ENCODE assay signal across 12 mouse cellular contexts in genomic region chr9:121959966-121960635, GRCm38 (mm10). TPM values are rescaled to one million over a fixed set of nuclear protein-coding genes. Genes with fewer than 3 reads are reported as not detected.
DNase-seq lines count a peak whose midpoint lies in the region; ATAC-seq and TF ChIP-seq lines count a peak whose summit lies in the region.
"Had no signal": no experiment of that assay in that cellular context is flagged by ENCODE, and none has a peak within 500 bp of the region (broad histone marks: within the 10 kb centered on the region; RNA-seq: fewer than 3 reads in every experiment).

No protein-coding gene starts in this region.

- H3K27ac ChIP-seq in forebrain, embryonic 10.5 days = peak overlapping the region; percentile 11; the same call in 1 of the 2 replicates
- no peak overlapping the region for H3K27ac ChIP-seq in forebrain, embryonic 15.5 days (replicated peaks)
- H3K27ac ChIP-seq in kidney, adult 2 months (ENCODE audit: insufficient read depth, low read depth, low read length) = no peak overlapping the region
- H3K27ac ChIP-seq: intestine, embryonic 15.5 days; liver, embryonic 14.5 days had no signal

- no peaks in the 10 kb centered on the region for H3K36me3 ChIP-seq in forebrain, embryonic 10.5 days (replicated peaks)
- H3K36me3 ChIP-seq in forebrain, embryonic 15.5 days = no peaks in the 10 kb centered on the region
- H3K36me3 ChIP-seq in kidney, adult 2 months (ENCODE audit: control insufficient read depth, insufficient read depth, low read length) = no peaks in the 10 kb centered on the region
- H3K36me3 ChIP-seq: intestine, embryonic 15.5 days had no signal

- peaks cover 27% of the 10 kb centered on the region for H3K4me1 ChIP-seq in forebrain, embryonic 10.5 days
- no peaks in the 10 kb centered on the region for H3K4me1 ChIP-seq in forebrain, embryonic 15.5 days
- H3K4me1 ChIP-seq in kidney, adult 2 months (ENCODE audit: control insufficient read depth, insufficient read depth, low read length) = no peaks in the 10 kb centered on the region
- H3K4me1 ChIP-seq: intestine, embryonic 15.5 days had no signal

- WGBS in forebrain, embryonic 10.5 days = 63% methylated on average over 7 of the region's 7 CpGs
- 65% methylated on average over 7 of the region's 7 CpGs for WGBS in forebrain, embryonic 15.5 days
- 53% methylated on average over 7 of the region's 7 CpGs for WGBS in kidney, adult 2 months

- H3K4me3 ChIP-seq in forebrain, embryonic 10.5 days = no peak overlapping the region
- no peak overlapping the region for H3K4me3 ChIP-seq in forebrain, embryonic 15.5 days
- H3K4me3 ChIP-seq in kidney, adult 2 months (ENCODE audit: insufficient read depth, low read depth, low read length) = no peak overlapping the region
- H3K4me3 ChIP-seq: intestine, embryonic 15.5 days had no signal

- no peak for DNase-seq in forebrain, embryonic 10.5 days (ENCODE audit: extremely low spot score, low spot score)
- DNase-seq in kidney, postnatal 10 days = peak; percentile 18
- DNase-seq in kidney, adult 2 months = no peak
- peak; percentile 33 for DNase-seq in embryo, embryonic 11 days
- peak; percentile 34 for DNase-seq in retina, embryonic 14.5 days (ENCODE audit: low spot score)
- DNase-seq in spleen, postnatal 10 days (ENCODE audit: low spot score in 2 of 2) = no peak
- DNase-seq in urinary bladder, postnatal 25 days (ENCODE audit: low spot score) = no peak
- DNase-seq: layer of hippocampus, postnatal 36 days had no signal

- no peak overlapping the region for H3K4me2 ChIP-seq in forebrain, embryonic 15.5 days (replicated peaks)
- H3K4me2 ChIP-seq: intestine, embryonic 15.5 days had no signal

- H3K9ac ChIP-seq in forebrain, embryonic 15.5 days (replicated peaks) = no peak overlapping the region
- H3K9ac ChIP-seq: intestine, embryonic 15.5 days; liver, embryonic 14.5 days had no signal

- no peak for ATAC-seq in forebrain, embryonic 15.5 days (replicated peaks)
- ATAC-seq: intestine, embryonic 15.5 days had no signal

- TF ChIP-seq CTCF in kidney, adult 2 months (conservative IDR thresholded peaks at IDR 0.05; ENCODE audit: insufficient read depth, insufficient read length, low read depth, low read length) = no peak

- H3K27me3 ChIP-seq in forebrain, embryonic 10.5 days (ENCODE audit: poor library complexity, severe bottlenecking) = no peaks in the 10 kb centered on the region
- H3K27me3 ChIP-seq in forebrain, embryonic 15.5 days = no peaks in the 10 kb centered on the region
- H3K27me3 ChIP-seq in kidney, adult 2 months (replicated peaks; ENCODE audit: control insufficient read depth, insufficient read depth, low read length) = no peaks in the 10 kb centered on the region
- H3K27me3 ChIP-seq: intestine, embryonic 15.5 days had no signal

- TF ChIP-seq POLR2A in kidney, adult 2 months (IDR thresholded peaks at IDR 0.05; ENCODE audit: low read depth, low read length) = no peak

- no peaks in the 10 kb centered on the region for H3K9me3 ChIP-seq in forebrain, embryonic 10.5 days
- H3K9me3 ChIP-seq in forebrain, embryonic 15.5 days = no peaks in the 10 kb centered on the region
- H3K9me3 ChIP-seq: intestine, embryonic 15.5 days had no signal

RNA-seq across cellular contexts. Expression of gene Fam198a, which starts 9.3 kb away (rescaled TPM):
- 0.41 and 0.58 TPM in 2 replicates for polyA plus RNA-seq in forebrain, embryonic 10.5 days (2016; fragmentation: Nextera tagmentation; extraction: Ambion mirVana)
- 1.4 TPM in 2 replicates for polyA plus RNA-seq in forebrain, embryonic 15.5 days (2015; fragmentation: Nextera tagmentation; extraction: Ambion mirVana)
- 0.25 and 0.65 TPM in 2 replicates for polyA plus RNA-seq in kidney, adult 2 months (2012; rRNA removed)
- polyA plus RNA-seq: C2C12 had no signal

RNA-seq across cellular contexts. Expression of gene Pomgnt2, which starts 36.8 kb away (rescaled TPM):
- 12.5 and 13.6 TPM in 2 replicates for polyA plus RNA-seq in forebrain, embryonic 10.5 days (2016; fragmentation: Nextera tagmentation; extraction: Ambion mirVana)
- 23.9 and 28.3 TPM in 2 replicates for polyA plus RNA-seq in forebrain, embryonic 15.5 days (2015; fragmentation: Nextera tagmentation; extraction: Ambion mirVana)
- 16.7 and 20.6 TPM in 2 replicates for polyA plus RNA-seq in kidney, adult 2 months (2012; rRNA removed)

RNA-seq across cellular contexts. Expression of gene Cyp8b1, which starts 44.0 kb away (rescaled TPM):
- not detected in 2 replicates for polyA plus RNA-seq in forebrain, embryonic 10.5 days (2016; fragmentation: Nextera tagmentation; extraction: Ambion mirVana)
- 0.15 TPM in 1 of 2 replicates, not detected in the other for polyA plus RNA-seq in forebrain, embryonic 15.5 days (2015; fragmentation: Nextera tagmentation; extraction: Ambion mirVana)
- 0.16 and 0.39 TPM in 2 replicates for polyA plus RNA-seq in kidney, adult 2 months (2012; rRNA removed)
- polyA plus RNA-seq: C2C12; intestine, embryonic 15.5 days had no signal

Comparison
In these comparisons a context has a peak if more than half of its experiments do, and no peak if none do; other contexts are left out.
1. DNase-seq: peak in kidney, postnatal 10 days (single experiment), embryo, embryonic 11 days (single experiment) and retina, embryonic 14.5 days (single experiment); none in forebrain, embryonic 10.5 days (single experiment), kidney, adult 2 months (single experiment), spleen, postnatal 10 days (0 of 2) and urinary bladder, postnatal 25 days (single experiment).